Mouse (Mus musculus): Measurements from ENCODE around the gene Ddx10. TPM values are rescaled to one million over a fixed set of nuclear protein-coding genes. Genes with fewer than 3 reads are reported as not detected.

Ddx10 gene
- 33.6 TPM for polyA plus RNA-seq (2014; fragmentation: Illumina TruSeq; extraction: RNeasy Lipid Tissue Mini Kit (QIAGEN cat#74804); ENCODE audit: low read depth, low replicate concordance)

DNA sequence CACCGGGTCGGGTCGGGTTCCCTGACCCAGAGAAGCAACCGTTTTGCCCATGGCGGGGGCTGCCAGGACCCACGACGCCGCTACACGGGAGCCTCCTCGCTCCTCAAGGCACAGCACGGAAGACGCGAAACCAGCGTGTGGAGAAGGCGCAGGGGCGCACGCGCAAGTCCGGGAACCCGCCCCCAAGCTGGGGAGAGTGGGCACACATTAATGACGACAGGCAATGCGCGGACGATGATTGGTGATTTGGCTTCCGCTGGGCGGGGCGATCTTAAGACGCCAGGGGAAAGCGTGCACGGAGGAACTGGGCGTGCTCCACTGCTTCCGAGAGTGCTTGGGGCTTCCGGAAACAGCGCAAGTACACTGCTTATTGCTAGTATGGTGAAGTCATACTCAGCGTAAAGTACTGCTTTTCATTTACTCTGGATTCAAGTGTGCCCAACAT is at the start of gene Ddx10:
Gene Ddx10 (minus strand): TSS at position 101 of the 445 bp plus-strand sequence.

Other genes with a start within 250 kb of the Ddx10 start
- 10.6 TPM for gene Exph5, start 53.6 kb upstream of the Ddx10 start, polyA plus RNA-seq (2014; fragmentation: Illumina TruSeq; extraction: RNeasy Lipid Tissue Mini Kit (QIAGEN cat#74804); ENCODE audit: low read depth, low replicate concordance)
- gene Kdelc2, start 136.0 kb upstream of the Ddx10 start, polyA plus RNA-seq (2014; fragmentation: Illumina TruSeq; extraction: RNeasy Lipid Tissue Mini Kit (QIAGEN cat#74804); ENCODE audit: low read depth, low replicate concordance) = 22.2 TPM
- 20.9 TPM for gene 4930550C14Rik, start 154.3 kb upstream of the Ddx10 start, polyA plus RNA-seq (2014; fragmentation: Illumina TruSeq; extraction: RNeasy Lipid Tissue Mini Kit (QIAGEN cat#74804); ENCODE audit: low read depth, low replicate concordance)